Mouse (Mus musculus) embryonic fibroblast, embryonic 13.5 days (primary cell): ENCODE results near the gene Snai1.

Source experiments
- CTCF ChIP-seq: IDR thresholded peaks from 2 replicates; pipeline ENCODE4 v1.5.1; 2011; ENCODE audit warnings: mild to moderate bottlenecking, control low read depth, low read length, moderate library complexity, borderline replicate concordance; ENCODE audit not compliant: insufficient read depth
- POLR2A ChIP-seq: IDR thresholded peaks from 2 replicates; pipeline ENCODE4 v1.6.1; 2011; ENCODE audit warnings: low read depth, mild to moderate bottlenecking, control low read depth, low read length, moderate library complexity

GRCm38 (mm10) chr2:167559413-167559812, 21.4 kb downstream of the Snai1 start:
- TF ChIP-seq CTCF (no peak), POLR2A (no peak)
